Mouse (Mus musculus) gastrocnemius, postnatal 25 days (tissue): ENCODE results near the gene Fbrsl1. TPM values are rescaled to one million over a fixed set of nuclear protein-coding genes. Genes with fewer than 3 reads are reported as not detected.
A peak's percentile ranks its signal among the peaks of the same experiment; 100 is the strongest.

Experiments
- DNase-seq: peaks from one replicate; pipeline ENCODE4 v3.0.0; 2022
- long read RNA-seq, 2 experiments: library from polyadenylated mRNA; stranded (forward); transcript quantifications; one replicate each; pipeline ENCODE4 v2.0.0; 2021
- total RNA-seq, 2 experiments: library from RNA; stranded (reverse); gene quantifications; 1 replicate in 1 of 2; 2 replicates in 1 of 2; pipeline ENCODE4 v1.2.3; 2021

Gene Fbrsl1
- 10 to 100 TPM; 23.6 to 32.1 TPM for total RNA-seq
- long read RNA-seq, experiment 1, partial matches to known transcripts = 0 of 4 reads
- long read RNA-seq, experiment 1, other reads (novel, unspliced or antisense) = 1 of 4 reads
- long read RNA-seq, experiment 2, partial matches to known transcripts = 0 of 3 reads
- long read RNA-seq, experiment 2, other reads (novel, unspliced or antisense) = 1 of 3 reads

GRCm38 (mm10) chr5:110448436-110449134 is at the start of gene Fbrsl1:
Gene Fbrsl1, minus strand, starts transcription at chr5:110448503.
- DNase-seq = peak; percentile 96

GRCm38 (mm10) chr5:110498071-110498470 is 49.8 kb upstream of the Fbrsl1 start:
- no peak for DNase-seq

GRCm38 (mm10) chr5:110497556-110497955 is 49.3 kb upstream of the Fbrsl1 start:
- DNase-seq = peak; percentile 30

GRCm38 (mm10) chr5:110495051-110495450 is 46.7 kb upstream of the Fbrsl1 start:
- no peak for DNase-seq

GRCm38 (mm10) chr5:110494396-110494795 is 46.1 kb upstream of the Fbrsl1 start:
- no peak for DNase-seq

GRCm38 (mm10) chr5:110493785-110494184 is 45.5 kb upstream of the Fbrsl1 start:
- DNase-seq = peak; percentile 62

- no peak for DNase-seq
Observed at GRCm38 (mm10) chr5:110489639-110490038, 41.3 kb upstream of the Fbrsl1 start.

GRCm38 (mm10) chr5:110487943-110488342 is 39.6 kb upstream of the Fbrsl1 start:
- no peak for DNase-seq

GRCm38 (mm10) chr5:110486674-110487334 is 38.5 kb upstream of the Fbrsl1 start:
- DNase-seq = no peak

GRCm38 (mm10) chr5:110484711-110485110 is 36.4 kb upstream of the Fbrsl1 start:
- no peak for DNase-seq

GRCm38 (mm10) chr5:110479228-110479627 is 30.9 kb upstream of the Fbrsl1 start:
- DNase-seq = no peak

GRCm38 (mm10) chr5:110474156-110474555 is 25.9 kb upstream of the Fbrsl1 start:
- no peak for DNase-seq

- DNase-seq = no peak
Observed at GRCm38 (mm10) chr5:110472834-110473233, 24.5 kb upstream of the Fbrsl1 start.

GRCm38 (mm10) chr5:110471981-110472476 is 23.7 kb upstream of the Fbrsl1 start:
- no peak for DNase-seq

GRCm38 (mm10) chr5:110471285-110471684 is 23.0 kb upstream of the Fbrsl1 start:
- DNase-seq = no peak

- no peak for DNase-seq
Observed at GRCm38 (mm10) chr5:110469227-110469925, 21.1 kb upstream of the Fbrsl1 start.

- DNase-seq = no peak
Observed at GRCm38 (mm10) chr5:110468296-110468695, 20.0 kb upstream of the Fbrsl1 start.

GRCm38 (mm10) chr5:110467725-110468124 is 19.4 kb upstream of the Fbrsl1 start:
- no peak for DNase-seq

- DNase-seq = peak; percentile 37
Observed at GRCm38 (mm10) chr5:110466531-110467424, 18.5 kb upstream of the Fbrsl1 start.

GRCm38 (mm10) chr5:110462646-110463045 is 14.3 kb upstream of the Fbrsl1 start:
- DNase-seq = no peak

- DNase-seq = no peak
Observed at GRCm38 (mm10) chr5:110458936-110459335, 10.6 kb upstream of the Fbrsl1 start.
